Mouse (Mus musculus) megakaryocyte, embryonic 14.5 days (primary cell): ENCODE data around the gene Gm49388.

Source experiments
- FLI1 ChIP-seq: IDR thresholded peaks from 2 replicates; pipeline ENCODE4 v1.6.1; 2012; ENCODE audit warnings: low read length, inconsistent platforms, mixed read lengths
- GATA1 ChIP-seq: IDR thresholded peaks from 3 replicates; pipeline ENCODE4 v1.6.1; 2012; ENCODE audit warnings: mixed read lengths, low read length, inconsistent platforms, borderline replicate concordance

- TF ChIP-seq GATA1 (no peak), FLI1 (no peak)
Observed at GRCm38 (mm10) chr7:127815116-127815665, 29.8 kb downstream of the Gm49388 start.
